Mouse (Mus musculus) stomach, postnatal 0 days (tissue): ENCODE measurements at regions not wholly inside any gene's neighbourhood (a gene's known extent, or its start where the extent isn't known, plus 50 kb on each side); places are given as distances from the start of the nearest gene placed in this dataset.
"Not testable (repeated sequence)": the region's sequence is repeated elsewhere in the genome, so short reads cannot be mapped to it uniquely, and the experiment has no call there.

Experiments
- ATAC-seq: fragments of 200-750 bp; cut with Nextera tagmentation; 2 replicates; pipeline ENCODE4 v1.8.0; 2017; ENCODE audit not compliant: low FRiP score, low TSS enrichment
- DNase-seq: peaks from one replicate; pipeline ENCODE4 v3.0.0-alpha.2; 2016; ENCODE audit warnings: low spot score
- H3K27ac ChIP-seq: fragments of 300-500 bp; sonication (generic); replicated peaks from 2 replicates; pipeline ENCODE4 v1.5.1; 2014; ENCODE audit warnings: mild to moderate bottlenecking, control low read depth
- H3K27me3 ChIP-seq: fragments of 300-500 bp; sonication (generic); 2 replicates; pipeline ENCODE4 v1.6.1; 2014; ENCODE audit warnings: low read length; ENCODE audit not compliant: control insufficient read depth, insufficient read depth
- H3K36me3 ChIP-seq: fragments of 300-500 bp; sonication (generic); 2 replicates; pipeline ENCODE4 v1.6.1; 2014; ENCODE audit warnings: low read length, mixed read lengths; ENCODE audit not compliant: control insufficient read depth, insufficient read depth
- H3K4me1 ChIP-seq: fragments of 300-500 bp; sonication (generic); replicated peaks from 2 replicates; pipeline ENCODE4 v1.6.1; 2014; ENCODE audit warnings: antibody characterized with exemption; ENCODE audit not compliant: control insufficient read depth, insufficient read depth
- H3K4me2 ChIP-seq: fragments of 300-500 bp; sonication (generic); replicated peaks from 2 replicates; pipeline ENCODE4 v1.6.1; 2014; ENCODE audit warnings: low read depth, mild to moderate bottlenecking, control low read depth, moderate library complexity
- H3K4me3 ChIP-seq: fragments of 300-500 bp; sonication (generic); 2 replicates; pipeline ENCODE4 v1.5.1; 2014; ENCODE audit warnings: low read depth, low read length, control low read depth
- H3K9ac ChIP-seq: fragments of 300-500 bp; sonication (generic); 2 replicates; pipeline ENCODE4 v1.6.1; 2014; ENCODE audit warnings: mild to moderate bottlenecking, low read length, control low read depth, mixed read lengths
- H3K9me3 ChIP-seq: fragments of 300-500 bp; sonication (generic); 2 replicates; pipeline ENCODE4 v1.6.1; 2016; ENCODE audit warnings: low read length; ENCODE audit not compliant: control insufficient read depth
- CTCF ChIP-seq: IDR thresholded peaks from 2 replicates; pipeline ENCODE4 v1.5.1; 2016; ENCODE audit warnings: antibody characterized with exemption, low read depth, mild to moderate bottlenecking, moderate library complexity
- EP300 ChIP-seq: optimal IDR thresholded peaks from 2 replicates; pipeline ENCODE3; 2016; ENCODE audit warnings: antibody characterized with exemption
- WGBS: fragments of 180-500 bp; shearing (Covaris S2); extraction: QIAGEN DNeasy Blood & Tissue Kit; methylation state at CpG from one replicate; pipeline ENCODE4 v1.1.7; 2014; 5-methylcytosine and 5-hydroxymethylcytosine counted together

GRCm38 (mm10) chr19:54113421-54113820 is 69.5 kb downstream of the Adra2a start:
- H3K36me3 ChIP-seq = no peaks in the 10 kb centered on the region
- DNase-seq (no peak), ATAC-seq (no peak)
- no peak overlapping the region for H3K27ac ChIP-seq
- H3K4me2 ChIP-seq = no peak overlapping the region
- no peaks in the 10 kb centered on the region for H3K9me3 ChIP-seq
- no peak overlapping the region for H3K4me3 ChIP-seq
- TF ChIP-seq EP300 (no peak), CTCF (no peak)
- H3K27me3 ChIP-seq = no peaks in the 10 kb centered on the region
- no peaks in the 10 kb centered on the region for H3K4me1 ChIP-seq
- WGBS = 69% methylated on average over 6 of the region's 6 CpGs
- H3K9ac ChIP-seq = no peak overlapping the region

- Histone ChIP-seq H3K4me2 (peak overlapping the region; percentile 55), H3K9ac (no peak overlapping the region), H3K36me3 (no peaks in the 10 kb centered on the region), H3K4me1 (no peaks in the 10 kb centered on the region), H3K27me3 (no peaks in the 10 kb centered on the region), H3K4me3 (peak overlapping the region; percentile 50), H3K9me3 (no peaks in the 10 kb centered on the region), H3K27ac (no peak overlapping the region)
- ATAC-seq (peak; percentile 65), DNase-seq (peak; percentile 58)
- WGBS = 8% methylated on average over 22 of the region's 22 CpGs
- TF ChIP-seq EP300 (no peak), CTCF (no peak)
Measured at GRCm38 (mm10) chr19:54114588-54115317, 70.8 kb downstream of the Adra2a start.

GRCm38 (mm10) chr19:54115335-54115734 is 71.4 kb downstream of the Adra2a start:
- no peak overlapping the region for H3K27ac ChIP-seq
- no peaks in the 10 kb centered on the region for H3K36me3 ChIP-seq
- ATAC-seq (no peak), DNase-seq (no peak)
- no peaks in the 10 kb centered on the region for H3K9me3 ChIP-seq
- no peaks in the 10 kb centered on the region for H3K4me1 ChIP-seq
- H3K27me3 ChIP-seq = no peaks in the 10 kb centered on the region
- H3K9ac ChIP-seq = no peak overlapping the region
- TF ChIP-seq CTCF (no peak), EP300 (no peak)
- WGBS = 31% methylated on average over 4 of the region's 4 CpGs
- peak overlapping the region; percentile 55 for H3K4me2 ChIP-seq
- peak overlapping the region; percentile 50 for H3K4me3 ChIP-seq

GRCm38 (mm10) chr19:54116829-54117228 is 72.9 kb downstream of the Adra2a start:
- Histone ChIP-seq H3K9me3 (no peaks in the 10 kb centered on the region), H3K4me3 (no peak overlapping the region)

GRCm38 (mm10) chr19:54117676-54118075 is 73.7 kb downstream of the Adra2a start:
- H3K27ac ChIP-seq = no peak overlapping the region
- H3K4me2 ChIP-seq = no peak overlapping the region
- no peaks in the 10 kb centered on the region for H3K27me3 ChIP-seq
- no peaks in the 10 kb centered on the region for H3K36me3 ChIP-seq
- TF ChIP-seq EP300 (no peak), CTCF (no peak)
- no peak overlapping the region for H3K4me3 ChIP-seq
- 53% methylated on average over 11 of the region's 11 CpGs for WGBS
- DNase-seq (no peak), ATAC-seq (no peak)
- no peak overlapping the region for H3K9ac ChIP-seq
- no peaks in the 10 kb centered on the region for H3K9me3 ChIP-seq
- no peaks in the 10 kb centered on the region for H3K4me1 ChIP-seq

More at GRCm38 (mm10) chr19:54116829-54117228, 72.9 kb downstream of the Adra2a start:
- TF ChIP-seq CTCF = no peak
- 80% methylated on average over 4 of the region's 4 CpGs for WGBS
- Histone ChIP-seq H3K4me1 (no peaks in the 10 kb centered on the region), H3K4me2 (no peak overlapping the region), H3K27ac (no peak overlapping the region), H3K9ac (no peak overlapping the region), H3K27me3 (no peaks in the 10 kb centered on the region), H3K36me3 (no peaks in the 10 kb centered on the region)
- DNase-seq = no peak
- no peak for ATAC-seq

- ATAC-seq (no peak), DNase-seq (peak; percentile 15)
- Histone ChIP-seq H3K4me2 (no peak overlapping the region), H3K27me3 (no peaks in the 10 kb centered on the region), H3K9me3 (no peaks in the 10 kb centered on the region), H3K4me1 (no peaks in the 10 kb centered on the region), H3K27ac (no peak overlapping the region), H3K9ac (no peak overlapping the region), H3K36me3 (no peaks in the 10 kb centered on the region), H3K4me3 (no peak overlapping the region)
- 70% methylated on average over 9 of the region's 9 CpGs for WGBS
- TF ChIP-seq CTCF = no peak
Measured at GRCm38 (mm10) chr19:54123586-54123985, 79.6 kb downstream of the Adra2a start.

- not testable (repeated sequence) for H3K9ac ChIP-seq, H3K4me3 ChIP-seq, H3K9me3 ChIP-seq, H3K27me3 ChIP-seq, H3K36me3 ChIP-seq, DNase-seq, ATAC-seq, H3K4me1 ChIP-seq, H3K4me2 ChIP-seq, H3K27ac ChIP-seq
- WGBS = 96% methylated on average over 1 of the region's 1 CpGs
Measured at GRCm38 (mm10) chr19:54151766-54152165, 107.8 kb downstream of the Adra2a start.
